Comparison of ENCODE assay signal across 22 mouse cellular contexts in the genomic region with DNA sequence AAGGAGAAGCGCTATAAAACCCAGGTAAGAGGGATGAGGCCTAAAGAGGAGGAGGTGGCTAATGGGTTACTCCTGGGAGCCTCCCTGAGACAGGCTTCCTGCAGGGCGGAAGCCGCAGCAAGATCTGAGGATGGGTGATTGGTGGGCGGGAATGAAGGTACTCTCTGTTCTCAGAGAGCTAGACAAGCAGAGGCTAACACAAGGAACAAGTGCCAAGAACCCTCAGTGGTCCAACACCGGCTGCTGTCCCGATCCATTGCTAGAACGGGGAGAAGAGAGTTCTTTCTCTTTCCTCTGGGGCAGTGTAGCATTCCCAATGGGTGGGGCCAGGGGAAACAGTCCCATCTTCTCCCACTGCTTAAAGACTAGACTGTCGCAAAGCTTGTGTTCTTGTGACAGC. TPM values are rescaled to one million over a fixed set of nuclear protein-coding genes. Genes with fewer than 3 reads are reported as not detected.
DNase-seq lines count a peak whose midpoint lies in the region; ATAC-seq lines count a peak whose summit lies in the region.
"Had no signal": no experiment of that assay in that cellular context is flagged by ENCODE, and none has a peak within 500 bp of the region (broad histone marks: within the 10 kb centered on the region; RNA-seq: fewer than 3 reads in every experiment).

No protein-coding gene starts in this region.

- H3K9ac ChIP-seq in heart, embryonic 12.5 days: no peak overlapping the region
- H3K9ac ChIP-seq: hindbrain, embryonic 12.5 days had no signal

- H3K9me3 ChIP-seq in heart, embryonic 12.5 days (replicated peaks): no peaks in the 10 kb centered on the region
- H3K9me3 ChIP-seq: embryonic facial prominence, embryonic 10.5 days; heart, embryonic 13.5 days; hindbrain, embryonic 12.5 days had no signal

- intact Hi-C loops in heart, postnatal 10 days (cut with DNase I): loop anchor here (1.0 to 5.0 kb wide), 7 partner anchors 69 to 489 kb away; no protein-coding TSS in a partner anchor
- intact Hi-C loops in heart, postnatal 36 days (cut with DNase I): loop anchor here (1.0 to 5.0 kb wide), 4 partner anchors 64 to 309 kb away; no protein-coding TSS in a partner anchor

- peak; percentile 95 for DNase-seq in heart, adult 11 months
- no peak for DNase-seq in heart, postnatal 10 days
- DNase-seq in heart, postnatal 36 days: peak; percentile 14 to 15
- peak; percentile 42 for DNase-seq in right cerebral cortex, adult 18-20 months
- no peak for DNase-seq in right cerebral cortex, postnatal 4 days
- DNase-seq: adrenal gland, postnatal 14 days; cerebellum, adult 18-20 months; cerebellum, adult 9-11 months; cerebellum, postnatal 36 days; gastrocnemius, postnatal 14 days had no signal

- peaks cover 15% of the 10 kb centered on the region for H3K4me1 ChIP-seq in heart, embryonic 12.5 days (replicated peaks)
- H3K4me1 ChIP-seq: hindbrain, embryonic 12.5 days had no signal

- H3K36me3 ChIP-seq in heart, embryonic 12.5 days: no peaks in the 10 kb centered on the region
- H3K36me3 ChIP-seq: embryonic facial prominence, embryonic 10.5 days; heart, embryonic 13.5 days; hindbrain, embryonic 12.5 days had no signal

- no peak for ATAC-seq in heart, embryonic 12.5 days (ENCODE audit: insufficient number of reproducible peaks, low FRiP score)
- ATAC-seq: activated CD4-positive, CD25-positive, alpha-beta regulatory T cell, adult 4 months; inflammation-experienced regulatory T-cells, adult 6 months; intestine, postnatal 0 days; Patski had no signal

- H3K4me2 ChIP-seq in heart, embryonic 12.5 days: no peak overlapping the region
- H3K4me2 ChIP-seq: heart, embryonic 13.5 days; hindbrain, embryonic 12.5 days had no signal

- H3K27ac ChIP-seq in heart, embryonic 12.5 days (ENCODE audit: poor library complexity, severe bottlenecking): no peak overlapping the region
- H3K27ac ChIP-seq: embryonic facial prominence, embryonic 10.5 days; heart, embryonic 13.5 days; hindbrain, embryonic 12.5 days had no signal

- no peaks in the 10 kb centered on the region for H3K27me3 ChIP-seq in heart, embryonic 12.5 days (replicated peaks)
- H3K27me3 ChIP-seq: CH12.LX, Patski had no signal

- no peak overlapping the region for H3K4me3 ChIP-seq in heart, embryonic 12.5 days
- H3K4me3 ChIP-seq: embryonic facial prominence, embryonic 10.5 days; heart, embryonic 13.5 days; hindbrain, embryonic 12.5 days had no signal

- 39% methylated on average over 8 of the region's 8 CpGs for WGBS in heart, embryonic 12.5 days

RNA-seq across cellular contexts. Expression of a gene that starts 25.0 kb away (rescaled TPM):
- total RNA-seq in heart, postnatal 10 days (2021): not detected
- not detected for total RNA-seq in heart, postnatal 36 days (2021)
- polyA plus RNA-seq in heart, embryonic 12.5 days (2016; fragmentation: Nextera tagmentation; extraction: Ambion mirVana): not detected in 2 replicates
- total RNA-seq: adrenal gland, adult 18-20 months; adrenal gland, postnatal 14 days; CH12.LX; gastrocnemius, adult 18-20 months; gastrocnemius, postnatal 14 days had no signal
- polyA plus RNA-seq: embryonic facial prominence, embryonic 10.5 days; forebrain, embryonic 14.5 days; heart, embryonic 13.5 days; hindbrain, embryonic 12.5 days; inflammation-experienced regulatory T-cells, adult 6 months; Patski had no signal

RNA-seq across cellular contexts. Expression of a gene that starts 40.0 kb away (rescaled TPM):
- total RNA-seq in heart, postnatal 10 days (2021): 1 to 10 TPM; 8.5 to 9.6 TPM
- 1 to 10 TPM; 5.8 to 7.3 TPM for total RNA-seq in heart, postnatal 36 days (2021)
- 27.5 and 29.0 TPM in 2 replicates for polyA plus RNA-seq in heart, embryonic 12.5 days (2016; fragmentation: Nextera tagmentation; extraction: Ambion mirVana)

Comparison
In these comparisons a context has a peak if more than half of its experiments do, and no peak if none do; other contexts are left out.
1. DNase-seq: peak in heart, adult 11 months (single experiment), heart, postnatal 36 days (2 of 2) and right cerebral cortex, adult 18-20 months (single experiment); none in heart, postnatal 10 days (0 of 2) and right cerebral cortex, postnatal 4 days (single experiment).